Mouse (Mus musculus) myocyte (in vitro differentiated cells): ENCODE results near the gene Opa3.

Experiments
- CEBPB ChIP-seq: IDR thresholded peaks from 2 replicates; pipeline ENCODE4 v1.6.1; 2011; ENCODE audit warnings: mild to moderate bottlenecking, moderate library complexity; ENCODE audit not compliant: poor library complexity, insufficient read depth, severe bottlenecking
- E2F4 ChIP-seq: IDR thresholded peaks from one replicate; pipeline ENCODE4 v1.6.1; 2011; ENCODE audit warnings: mild to moderate bottlenecking, control low read depth, moderate library complexity; ENCODE audit not compliant: insufficient read depth
- MAX ChIP-seq: IDR thresholded peaks from one replicate; pipeline ENCODE4 v1.6.1; 2011; ENCODE audit warnings: low read depth, mild to moderate bottlenecking, control low read depth
- MYOD1 ChIP-seq, 3 experiments: IDR thresholded peaks; one replicate each; pipeline ENCODE4 v1.6.1; 2011; ENCODE audit warnings: control low read depth in 2 of 3, low read depth in 2 of 3, mild to moderate bottlenecking in 2 of 3, moderate library complexity in 1 of 3; ENCODE audit not compliant: insufficient read length in 2 of 3, control insufficient read depth in 1 of 3
- MYOG ChIP-seq, 3 experiments: IDR thresholded peaks; one replicate each; pipeline ENCODE4 v1.6.1; 2011; ENCODE audit warnings: control low read depth in 2 of 3, low read depth in 2 of 3, mild to moderate bottlenecking in 2 of 3; ENCODE audit not compliant: insufficient read length in 2 of 3, control insufficient read depth in 1 of 3, insufficient read depth in 1 of 3
- POLR2A ChIP-seq: IDR thresholded peaks from one replicate; pipeline ENCODE4 v1.6.1; 2011; ENCODE audit warnings: low read depth, mild to moderate bottlenecking, control low read depth, moderate library complexity; ENCODE audit not compliant: insufficient read length
- POLR2AphosphoS2 ChIP-seq: IDR thresholded peaks from one replicate; pipeline ENCODE4 v1.6.1; 2011; ENCODE audit warnings: low read depth, control low read depth; ENCODE audit not compliant: insufficient read length
- REST ChIP-seq: IDR thresholded peaks from one replicate; pipeline ENCODE4 v1.6.1; 2011; ENCODE audit warnings: mild to moderate bottlenecking, control low read depth, moderate library complexity; ENCODE audit not compliant: insufficient read depth, insufficient read length
- TCF12 ChIP-seq: IDR thresholded peaks from one replicate; pipeline ENCODE4 v1.6.1; 2011; ENCODE audit warnings: mild to moderate bottlenecking, control low read depth; ENCODE audit not compliant: poor library complexity, insufficient read depth, severe bottlenecking
- TCF3 ChIP-seq: IDR thresholded peaks from one replicate; pipeline ENCODE4 v1.6.1; 2011; ENCODE audit warnings: low read depth, control low read depth; ENCODE audit not compliant: insufficient read length
- USF1 ChIP-seq: IDR thresholded peaks from one replicate; pipeline ENCODE4 v1.6.1; 2011; ENCODE audit warnings: low read depth, mild to moderate bottlenecking, control low read depth, moderate library complexity

GRCm38 (mm10) chr7:19184758-19185157 is 43.4 kb upstream of the Opa3 start:
- TF ChIP-seq POLR2AphosphoS2 (no peak), MYOG (IDR thresholded peaks at IDR 0.05; ENCODE audit: control insufficient read depth in 1 of 3, insufficient read depth in 1 of 3, insufficient read length in 2 of 3, low read depth in 2 of 3) (no peak), POLR2A (no peak), E2F4 (no peak), MYOD1 (IDR thresholded peaks at IDR 0.05; ENCODE audit: control insufficient read depth in 1 of 3, insufficient read length in 2 of 3, low read depth in 2 of 3) (no peak), MAX (no peak), CEBPB (no peak), TCF12 (no peak), REST (no peak), USF1 (no peak), TCF3 (no peak)
